Mouse (Mus musculus) natural killer cell, adult 2 months (primary cell): ENCODE measurements at regions not wholly inside any gene's neighbourhood (a gene's known extent, or its start where the extent isn't known, plus 50 kb on each side); places are given as distances from the start of the nearest gene placed in this dataset.

Experiments
- DNase-seq, 2 experiments: peaks; one replicate each; pipeline ENCODE4 v3.0.0; 2022; ENCODE audit warnings: low spot score in 2 of 2

DNA sequence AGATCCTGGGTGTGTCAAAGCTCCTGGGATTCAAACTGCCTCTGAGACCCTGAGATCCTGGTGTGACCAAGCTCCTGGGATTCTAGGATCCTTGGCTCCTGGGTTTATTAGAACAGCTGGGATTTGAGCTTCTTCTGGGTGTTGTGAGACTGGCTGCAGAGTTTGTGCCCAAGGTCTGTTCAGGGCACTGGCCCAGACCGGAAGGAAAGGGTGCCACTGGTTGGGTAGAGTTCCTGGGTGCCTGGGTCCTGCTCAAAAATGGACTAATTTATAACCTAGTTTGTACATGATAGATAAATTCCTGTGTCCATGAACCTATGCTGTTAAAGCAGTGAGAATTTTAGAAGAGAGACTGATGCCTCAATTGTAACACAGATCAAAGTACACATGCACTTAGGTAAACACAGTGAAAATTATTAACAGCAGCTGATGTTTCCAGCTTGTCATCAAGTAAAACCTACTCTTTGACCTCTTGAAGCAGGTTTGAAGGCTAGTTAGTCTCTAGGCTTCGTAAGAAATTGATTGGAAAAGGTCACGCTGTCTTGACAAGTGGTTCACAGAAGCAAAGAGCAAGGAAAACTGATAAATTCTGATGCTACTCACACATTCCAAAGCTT lies 561.2 kb downstream of the 1700064H15Rik start:
- no peak for DNase-seq
